Mouse (Mus musculus): ENCODE results near the gene Dop1b.

GRCm38 (mm10) chr16:93667976-93668375, 43.7 kb upstream of the Dop1b start:
- no peak for TF ChIP-seq CTCF (IDR thresholded peaks at IDR 0.05; ENCODE audit: control insufficient read depth, insufficient read depth, insufficient replicate concordance, low read depth, low read length)
- no peak for TF ChIP-seq POLR2A (IDR thresholded peaks at IDR 0.05; ENCODE audit: control insufficient read depth, low read depth, low read length)

Data from testis, adult 2 months (tissue).